In genomic region chr2:64440961-64441360, GRCm38 (mm10) we compare ENCODE assay signal across 28 mouse cellular contexts.
"Had no signal": no experiment of that assay in that cellular context is flagged by ENCODE, and none has a peak within 500 bp of the region (broad histone marks: within the 10 kb centered on the region; RNA-seq: fewer than 3 reads in every experiment).

No protein-coding gene starts in this region.

- H3K4me1 ChIP-seq: limb, embryonic 10.5 days; limb, embryonic 12.5 days; limb, embryonic 13.5 days; limb, embryonic 15.5 days; liver, embryonic 12.5 days; liver, embryonic 13.5 days; liver, embryonic 15.5 days; lung, embryonic 15.5 days; megakaryocyte, embryonic 14.5 days; midbrain, embryonic 10.5 days; midbrain, embryonic 12.5 days; midbrain, embryonic 13.5 days; midbrain, embryonic 15.5 days; neural tube, embryonic 12.5 days had no signal

- H3K36me3 ChIP-seq: limb, embryonic 10.5 days; limb, embryonic 12.5 days; limb, embryonic 13.5 days; limb, embryonic 15.5 days; liver, embryonic 12.5 days; liver, embryonic 13.5 days; liver, embryonic 15.5 days; lung, embryonic 15.5 days; midbrain, embryonic 10.5 days; midbrain, embryonic 12.5 days; midbrain, embryonic 13.5 days; midbrain, embryonic 15.5 days; neural tube, embryonic 12.5 days had no signal

- H3K9ac ChIP-seq: limb, embryonic 12.5 days; limb, embryonic 13.5 days; limb, embryonic 15.5 days; liver, embryonic 12.5 days; liver, embryonic 13.5 days; liver, embryonic 14.5 days; liver, embryonic 15.5 days; liver, postnatal 0 days; lung, embryonic 14.5 days; lung, embryonic 15.5 days; midbrain, embryonic 12.5 days; midbrain, embryonic 13.5 days; midbrain, embryonic 15.5 days; neural tube, embryonic 12.5 days had no signal

- H3K4me3 ChIP-seq: left cerebral cortex, adult 2 months; limb, embryonic 10.5 days; limb, embryonic 12.5 days; limb, embryonic 13.5 days; limb, embryonic 15.5 days; liver, embryonic 12.5 days; liver, embryonic 13.5 days; liver, embryonic 15.5 days; lung, embryonic 15.5 days; megakaryocyte, embryonic 14.5 days; midbrain, embryonic 10.5 days; midbrain, embryonic 12.5 days; midbrain, embryonic 13.5 days; midbrain, embryonic 15.5 days; myocyte; neural tube, embryonic 12.5 days had no signal

- H3K27ac ChIP-seq: left cerebral cortex, adult 2 months; limb, embryonic 10.5 days; limb, embryonic 12.5 days; limb, embryonic 13.5 days; limb, embryonic 15.5 days; liver, embryonic 12.5 days; liver, embryonic 13.5 days; liver, embryonic 14.5 days; liver, embryonic 15.5 days; lung, embryonic 15.5 days; macrophage; midbrain, embryonic 10.5 days; midbrain, embryonic 12.5 days; midbrain, embryonic 13.5 days; midbrain, embryonic 15.5 days; neural tube, embryonic 12.5 days had no signal

- DNase-seq: left cerebral cortex, postnatal 4 days; liver, embryonic 13.5 days; liver, postnatal 0 days; lung, adult 18-20 months; lung, adult 2 months; lung, embryonic 14.5 days; lung, postnatal 10 days; lung, postnatal 14 days; lung, postnatal 36 days; lung, postnatal 4 days; midbrain, embryonic 14.5 days had no signal

- H3K27me3 ChIP-seq: limb, embryonic 12.5 days; limb, embryonic 13.5 days; limb, embryonic 15.5 days; liver, embryonic 12.5 days; liver, embryonic 13.5 days; liver, embryonic 15.5 days; lung, embryonic 15.5 days; megakaryocyte, embryonic 14.5 days; midbrain, embryonic 12.5 days; midbrain, embryonic 13.5 days; midbrain, embryonic 15.5 days; neural tube, embryonic 12.5 days had no signal
